Mouse (Mus musculus) kidney, embryonic 14.5 days (tissue): ENCODE data around the gene Klf5. TPM values are rescaled to one million over a fixed set of nuclear protein-coding genes. Genes with fewer than 3 reads are reported as not detected.

Experiments used
- ATAC-seq: fragments of 200-750 bp; cut with Nextera tagmentation; 2 replicates; pipeline ENCODE4 v1.8.0; 2017; ENCODE audit warnings: moderate number of reproducible peaks, mild to moderate bottlenecking, moderate TSS enrichment, moderate library complexity; ENCODE audit not compliant: low FRiP score, low TSS enrichment
- H3K27ac ChIP-seq: fragments of 300-500 bp; sonication (generic); 2 replicates; pipeline ENCODE4 v1.5.1; 2014; ENCODE audit warnings: low read depth, mild to moderate bottlenecking, low read length, moderate library complexity, mixed read lengths
- H3K27me3 ChIP-seq: fragments of 300-500 bp; sonication (generic); 2 replicates; pipeline ENCODE4 v1.6.1; 2014; ENCODE audit warnings: mild to moderate bottlenecking, low read length; ENCODE audit not compliant: control insufficient read depth, insufficient read depth
- H3K36me3 ChIP-seq: fragments of 300-500 bp; sonication (generic); 2 replicates; pipeline ENCODE4 v1.6.1; 2014; ENCODE audit warnings: low read length, mixed read lengths; ENCODE audit not compliant: control insufficient read depth, insufficient read depth
- H3K4me1 ChIP-seq: fragments of 300-500 bp; sonication (generic); 2 replicates; pipeline ENCODE4 v1.6.1; 2014; ENCODE audit warnings: low read length, mixed read lengths; ENCODE audit not compliant: control insufficient read depth, insufficient read depth
- H3K4me2 ChIP-seq: fragments of 300-500 bp; sonication (generic); replicated peaks from 2 replicates; pipeline ENCODE4 v1.6.1; 2014; ENCODE audit warnings: low read depth, mild to moderate bottlenecking, low read length
- H3K4me3 ChIP-seq: fragments of 300-500 bp; sonication (generic); 2 replicates; pipeline ENCODE4 v1.5.1; 2014; ENCODE audit warnings: mild to moderate bottlenecking, low read length
- H3K9ac ChIP-seq: fragments of 300-500 bp; sonication (generic); 2 replicates; pipeline ENCODE4 v1.6.1; 2014; ENCODE audit warnings: low read depth, mild to moderate bottlenecking, low read length, moderate library complexity
- H3K9me3 ChIP-seq: fragments of 300-500 bp; sonication (generic); 2 replicates; pipeline ENCODE4 v1.6.1; 2016; ENCODE audit warnings: low read length; ENCODE audit not compliant: control insufficient read depth
- WGBS: fragments of 180-500 bp; shearing (Covaris S2); extraction: QIAGEN DNeasy Blood & Tissue Kit; methylation state at CpG from one replicate; pipeline ENCODE4 v1.1.7; 2014; 5-methylcytosine and 5-hydroxymethylcytosine counted together
- polyA plus RNA-seq: library from polyadenylated mRNA; unstranded; fragments of >200 nt; fragmentation: Nextera tagmentation; extraction: Ambion mirVana; gene quantifications from 2 replicates; pipeline ENCODE4 v1.2.1, GENCODE M21; 2014

Klf5 gene
- polyA plus RNA-seq, 1 experiment from 2014 or later, result 10.7 TPM

DNA sequence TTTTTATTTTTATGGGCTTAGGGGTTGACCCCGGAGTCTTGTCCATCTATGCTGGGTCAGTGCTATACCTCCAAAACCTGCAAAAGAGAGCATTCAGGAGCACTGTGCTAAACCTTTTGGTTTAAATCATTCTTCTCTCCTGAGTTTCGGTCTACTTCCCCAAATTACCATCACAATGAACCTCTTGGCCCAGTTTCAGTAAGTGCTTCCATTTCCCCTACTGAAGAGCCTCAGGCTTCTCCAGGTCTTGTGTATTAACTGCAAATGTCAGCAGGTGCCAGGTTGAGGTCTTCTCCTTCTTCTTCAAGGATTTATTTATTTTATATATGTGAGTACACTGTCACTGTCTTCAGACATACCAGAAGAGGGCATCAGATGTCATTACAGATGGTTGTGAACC lies 55.6 kb downstream of the Klf5 start:
- Histone ChIP-seq H3K36me3 (no peaks in the 10 kb centered on the region), H3K4me3 (no peak overlapping the region), H3K27me3 (no peaks in the 10 kb centered on the region), H3K9me3 (no peaks in the 10 kb centered on the region), H3K9ac (no peak overlapping the region), H3K27ac (no peak overlapping the region), H3K4me2 (no peak overlapping the region), H3K4me1 (no peaks in the 10 kb centered on the region)
- ATAC-seq, result no peak
- 67% methylated on average over 2 of the region's 2 CpGs for WGBS

DNA sequence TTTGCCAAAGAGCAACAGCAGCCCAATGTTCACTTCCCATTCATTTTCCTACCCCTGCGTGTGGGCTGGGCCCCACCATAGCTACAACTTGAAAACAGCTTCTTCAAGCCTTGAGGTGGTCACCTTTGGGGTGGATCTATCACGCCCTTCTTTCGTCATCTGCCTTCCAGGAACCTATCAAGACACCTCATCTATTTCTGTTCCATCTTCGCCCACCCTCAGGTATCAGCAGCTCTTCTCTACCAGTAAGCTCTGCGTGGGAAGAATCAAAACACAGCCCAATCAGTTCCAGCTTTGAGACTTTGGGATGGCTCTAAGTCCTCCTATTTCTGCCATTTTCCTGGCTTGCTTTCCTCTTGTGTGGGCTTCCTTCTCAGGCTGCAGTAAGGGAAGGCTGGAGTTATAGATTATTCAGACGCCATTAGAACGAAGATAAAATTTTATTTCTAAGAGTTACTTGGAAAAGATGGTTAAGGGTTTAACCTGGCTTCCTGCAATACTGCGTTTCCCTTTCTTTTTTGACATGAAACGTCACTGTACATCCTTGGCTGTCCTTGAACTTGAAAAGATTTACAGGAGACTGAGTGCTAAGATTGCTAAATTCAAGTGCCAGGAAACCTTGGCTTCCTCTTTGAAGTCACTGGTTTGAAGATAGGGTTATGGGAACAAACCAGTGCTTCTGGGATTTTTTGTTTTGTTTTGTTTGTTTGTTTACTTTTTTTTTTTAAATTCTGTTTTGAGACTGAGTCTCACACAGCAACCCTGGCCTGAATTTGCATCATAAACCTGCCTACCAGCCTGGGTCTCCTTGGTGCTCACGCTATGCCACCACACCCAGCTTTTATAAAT lies 56.5 kb downstream of the Klf5 start:
- Histone ChIP-seq H3K9me3 (no peaks in the 10 kb centered on the region), H3K27ac (no peak overlapping the region), H3K4me1 (no peaks in the 10 kb centered on the region), H3K4me3 (no peak overlapping the region), H3K27me3 (no peaks in the 10 kb centered on the region), H3K4me2 (no peak overlapping the region), H3K9ac (no peak overlapping the region), H3K36me3 (no peaks in the 10 kb centered on the region)
- WGBS, result 88% methylated on average over 10 of the region's 10 CpGs
- ATAC-seq, result no peak

DNA sequence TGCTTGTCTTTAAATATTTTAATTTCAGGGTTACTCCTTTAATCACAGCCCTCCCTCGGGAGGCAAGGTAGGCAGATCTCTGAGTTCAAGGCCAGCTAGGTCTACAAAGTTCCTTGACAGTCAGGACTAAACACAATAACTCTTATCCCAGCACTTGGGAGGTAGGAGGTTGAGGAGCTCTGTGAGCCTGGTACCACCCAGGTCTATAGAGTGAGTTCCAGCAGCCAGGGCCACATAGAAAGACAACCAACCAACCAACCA lies 57.0 kb downstream of the Klf5 start:
- Histone ChIP-seq H3K9ac (no peak overlapping the region), H3K9me3 (no peaks in the 10 kb centered on the region), H3K27me3 (no peaks in the 10 kb centered on the region), H3K4me3 (no peak overlapping the region), H3K4me2 (no peak overlapping the region), H3K27ac (no peak overlapping the region), H3K4me1 (no peaks in the 10 kb centered on the region), H3K36me3 (no peaks in the 10 kb centered on the region)
- no peak for ATAC-seq
- 61% methylated on average over 1 of the region's 1 CpGs for WGBS

DNA sequence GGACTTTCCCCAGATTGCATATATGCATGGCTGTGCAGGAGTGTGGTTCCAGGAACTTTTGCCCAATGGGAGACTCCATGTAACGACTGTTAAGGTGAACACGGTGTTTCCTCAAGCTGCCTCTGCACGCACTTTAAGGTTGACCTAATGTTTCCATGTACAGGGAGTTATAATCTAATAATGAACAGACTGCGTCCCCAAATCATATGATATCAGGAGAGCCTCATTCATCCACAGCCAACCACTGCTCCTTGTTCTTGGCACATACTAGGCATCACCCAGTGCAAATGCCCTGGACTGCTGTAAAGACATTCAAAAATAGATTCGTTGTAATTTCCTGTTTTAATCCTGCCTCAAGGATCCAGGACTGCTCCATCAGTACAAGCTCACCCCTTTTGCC lies 64.5 kb downstream of the Klf5 start:
- Histone ChIP-seq H3K27me3 (no peaks in the 10 kb centered on the region), H3K36me3 (no peaks in the 10 kb centered on the region), H3K4me3 (no peak overlapping the region), H3K9ac (no peak overlapping the region), H3K9me3 (no peaks in the 10 kb centered on the region), H3K4me2 (no peak overlapping the region), H3K27ac (no peak overlapping the region), H3K4me1 (no peaks in the 10 kb centered on the region)
- ATAC-seq, result no peak
- WGBS, result 91% methylated on average over 5 of the region's 5 CpGs

DNA sequence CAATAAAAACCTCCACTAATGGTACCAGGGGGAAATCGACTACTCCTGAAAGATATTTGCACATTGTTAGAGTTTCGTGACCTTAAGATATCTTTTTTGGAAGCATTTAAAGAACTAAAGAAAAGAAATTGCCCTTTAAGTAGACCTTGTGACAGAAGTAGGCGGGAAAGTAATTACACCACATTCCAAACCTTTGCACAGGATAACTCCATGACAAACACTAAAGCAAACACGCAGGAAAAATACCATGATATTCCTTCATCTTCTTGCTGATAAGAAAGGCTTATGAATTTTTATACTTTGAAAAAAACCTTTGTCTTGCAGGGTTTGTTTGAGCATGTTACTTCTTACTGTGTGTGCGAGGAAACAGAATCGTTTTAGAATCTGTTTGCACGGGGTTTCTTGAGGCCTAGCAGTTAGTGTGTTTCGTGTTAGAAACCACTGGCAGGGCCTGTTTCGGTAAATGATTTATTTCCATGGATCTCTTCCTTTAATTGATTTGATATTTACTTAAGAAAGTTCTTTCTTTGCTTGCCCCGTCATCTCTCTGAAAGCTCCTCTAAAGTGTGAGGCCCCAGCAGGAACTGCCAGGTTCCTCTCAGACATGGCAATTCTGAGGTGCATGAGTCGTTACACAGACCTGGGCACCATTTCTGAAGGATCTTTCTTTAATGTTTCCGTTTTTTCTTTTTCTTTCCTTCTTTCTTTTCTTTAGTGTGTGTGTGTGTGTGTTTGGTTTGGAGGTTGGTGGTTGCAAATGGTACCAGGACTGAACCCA lies 65.7 kb downstream of the Klf5 start:
- H3K4me1 ChIP-seq, result no peaks in the 10 kb centered on the region
- WGBS, result 63% methylated on average over 12 of the region's 12 CpGs
- no peak overlapping the region for H3K4me3 ChIP-seq
- no peak overlapping the region for H3K27ac ChIP-seq
- no peak overlapping the region for H3K4me2 ChIP-seq
- H3K9ac ChIP-seq, result no peak overlapping the region
- no peak for ATAC-seq
- H3K27me3 ChIP-seq, result no peaks in the 10 kb centered on the region
- no peaks in the 10 kb centered on the region for H3K9me3 ChIP-seq
- H3K36me3 ChIP-seq, result no peaks in the 10 kb centered on the region

Other genes starting within 250 kb of the Klf5 start
- gene Pibf1, start 199.3 kb upstream of the Klf5 start, polyA plus RNA-seq, result 24.1 and 24.9 TPM in 2 replicates
- 28.7 and 46.5 TPM in 2 replicates for gene Dis3, start 198.9 kb upstream of the Klf5 start, polyA plus RNA-seq